Mouse (Mus musculus) E14TG2a.4 (cell line): ENCODE data around the gene Themis3.

Experiments
- H3K27me3 ChIP-seq: 2 replicates; pipeline ENCODE4 v1.6.1; 2014; ENCODE audit warnings: low read length, control low read depth; ENCODE audit not compliant: insufficient read depth
- H3K36me3 ChIP-seq: 2 replicates; pipeline ENCODE4 v1.6.1; 2014; ENCODE audit warnings: low read length, control low read depth; ENCODE audit not compliant: insufficient read depth
- H3K4me1 ChIP-seq: replicated peaks from 2 replicates; pipeline ENCODE4 v1.6.1; 2014; ENCODE audit warnings: low read depth, low read length, control low read depth
- H3K4me3 ChIP-seq: replicated peaks from 2 replicates; pipeline ENCODE4 v1.5.1; 2014; ENCODE audit warnings: mild to moderate bottlenecking, low read length
- H3K9me3 ChIP-seq: 2 replicates; pipeline ENCODE4 v1.6.1; 2014; ENCODE audit warnings: low read length, control low read depth
- CTCF ChIP-seq: conservative IDR thresholded peaks from 2 replicates; pipeline ENCODE4 v1.5.1; 2014; ENCODE audit warnings: low read length
- NANOG ChIP-seq: IDR thresholded peaks from 2 replicates; pipeline ENCODE4 v1.6.1; 2014; ENCODE audit warnings: borderline replicate concordance, low read length, mixed read lengths
- POU5F1 ChIP-seq: IDR thresholded peaks from 2 replicates; pipeline ENCODE4 v1.6.1; 2014; ENCODE audit warnings: low read length, borderline replicate concordance

Gene Themis3

GRCm38 (mm10) chr17:66590353-66591075 is 3.9 kb downstream of the Themis3 start:
- no peak for TF ChIP-seq CTCF
- TF ChIP-seq POU5F1: no peak
- TF ChIP-seq NANOG: no peak
- H3K9me3 ChIP-seq: peaks cover 3% of the 10 kb centered on the region; the same call in 1 of the 2 replicates
- H3K36me3 ChIP-seq: no peaks in the 10 kb centered on the region
- H3K27me3 ChIP-seq: peaks cover 3% of the 10 kb centered on the region; the same call in 1 of the 2 replicates
- no peak overlapping the region for H3K4me3 ChIP-seq
- no peaks in the 10 kb centered on the region for H3K4me1 ChIP-seq

- Histone ChIP-seq H3K36me3 (no peaks in the 10 kb centered on the region), H3K9me3 (peaks cover 4% of the 10 kb centered on the region; the same call in 1 of the 2 replicates)
- TF ChIP-seq POU5F1 (no peak), NANOG (no peak)
Observed at GRCm38 (mm10) chr17:66589864-66590263, 4.6 kb downstream of the Themis3 start.

GRCm38 (mm10) chr17:66586741-66587140 is 7.7 kb downstream of the Themis3 start:
- no peak for TF ChIP-seq POU5F1
- TF ChIP-seq NANOG: no peak
- TF ChIP-seq CTCF: no peak
- Histone ChIP-seq H3K36me3 (no peaks in the 10 kb centered on the region), H3K4me1 (no peaks in the 10 kb centered on the region), H3K27me3 (no peaks in the 10 kb centered on the region), H3K9me3 (peaks cover 16% of the 10 kb centered on the region), H3K4me3 (no peak overlapping the region)

More at GRCm38 (mm10) chr17:66589864-66590263, 4.6 kb downstream of the Themis3 start:
- Histone ChIP-seq H3K27me3 (peaks cover 3% of the 10 kb centered on the region; the same call in 1 of the 2 replicates), H3K4me3 (no peak overlapping the region), H3K4me1 (no peaks in the 10 kb centered on the region)

GRCm38 (mm10) chr17:66586078-66586477 is 8.3 kb downstream of the Themis3 start:
- Histone ChIP-seq H3K4me3 (no peak overlapping the region), H3K36me3 (no peaks in the 10 kb centered on the region), H3K9me3 (peaks cover 23% of the 10 kb centered on the region), H3K27me3 (no peaks in the 10 kb centered on the region; the same call in 1 of the 2 replicates), H3K4me1 (no peaks in the 10 kb centered on the region)
- TF ChIP-seq CTCF: no peak
- no peak for TF ChIP-seq POU5F1
- TF ChIP-seq NANOG: no peak

GRCm38 (mm10) chr17:66580990-66581389 is 13.4 kb downstream of the Themis3 start:
- Histone ChIP-seq H3K27me3 (no peaks in the 10 kb centered on the region; the same call in 1 of the 2 replicates), H3K4me3 (no peak overlapping the region), H3K4me1 (no peaks in the 10 kb centered on the region), H3K9me3 (peaks cover 56% of the 10 kb centered on the region), H3K36me3 (no peaks in the 10 kb centered on the region)
- TF ChIP-seq CTCF (no peak), POU5F1 (no peak), NANOG (no peak)

DNA sequence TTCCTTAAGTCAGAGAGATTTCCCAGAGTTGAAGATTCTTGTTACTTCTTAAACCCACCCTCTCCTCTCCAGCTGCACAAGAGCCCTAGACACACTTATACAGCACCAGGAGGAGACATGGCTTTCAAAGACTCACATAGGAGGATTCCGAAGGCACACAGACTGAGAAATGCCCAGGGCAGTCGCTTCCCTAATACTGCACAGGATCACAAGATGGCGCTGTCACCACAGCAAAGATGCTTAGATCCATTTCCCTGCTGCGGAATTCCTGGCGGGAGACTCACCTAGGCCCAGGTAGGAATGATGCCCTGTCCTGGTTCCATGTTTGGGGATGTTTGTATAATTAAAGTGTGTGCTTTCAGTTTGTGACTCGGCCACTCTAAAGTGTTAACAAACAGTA is 16.4 kb downstream of the Themis3 start:
- Histone ChIP-seq H3K4me3 (no peak overlapping the region), H3K4me1 (no peaks in the 10 kb centered on the region), H3K9me3 (peaks cover 61% of the 10 kb centered on the region), H3K27me3 (no peaks in the 10 kb centered on the region; the same call in 1 of the 2 replicates), H3K36me3 (no peaks in the 10 kb centered on the region)
- no peak for TF ChIP-seq POU5F1
- TF ChIP-seq NANOG: no peak
- TF ChIP-seq CTCF: peak; percentile 62

DNA sequence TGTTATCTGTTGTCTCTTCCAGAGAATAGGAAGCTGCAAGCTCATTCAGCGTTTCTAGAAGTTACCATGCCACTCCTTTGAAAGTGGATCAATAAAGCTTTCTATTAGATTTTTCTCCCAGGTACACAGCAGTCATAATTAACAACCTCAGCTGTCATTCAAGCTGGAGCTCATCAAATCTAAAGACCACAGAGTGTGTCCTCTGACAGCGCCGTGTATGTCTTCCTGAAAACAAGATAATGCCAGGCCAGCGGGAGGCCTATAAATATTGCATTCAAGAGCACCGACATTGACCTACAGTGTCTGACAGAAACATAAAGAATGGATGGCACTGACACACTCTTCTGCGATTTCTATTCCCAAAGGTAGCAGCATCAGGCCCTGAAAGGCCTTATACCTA is 16.9 kb downstream of the Themis3 start:
- H3K4me1 ChIP-seq: no peaks in the 10 kb centered on the region
- H3K4me3 ChIP-seq: no peak overlapping the region
- H3K9me3 ChIP-seq: peaks cover 57% of the 10 kb centered on the region
- no peaks in the 10 kb centered on the region; the same call in 1 of the 2 replicates for H3K27me3 ChIP-seq
- no peak for TF ChIP-seq POU5F1
- TF ChIP-seq NANOG: no peak
- no peak for TF ChIP-seq CTCF
- no peaks in the 10 kb centered on the region for H3K36me3 ChIP-seq

DNA sequence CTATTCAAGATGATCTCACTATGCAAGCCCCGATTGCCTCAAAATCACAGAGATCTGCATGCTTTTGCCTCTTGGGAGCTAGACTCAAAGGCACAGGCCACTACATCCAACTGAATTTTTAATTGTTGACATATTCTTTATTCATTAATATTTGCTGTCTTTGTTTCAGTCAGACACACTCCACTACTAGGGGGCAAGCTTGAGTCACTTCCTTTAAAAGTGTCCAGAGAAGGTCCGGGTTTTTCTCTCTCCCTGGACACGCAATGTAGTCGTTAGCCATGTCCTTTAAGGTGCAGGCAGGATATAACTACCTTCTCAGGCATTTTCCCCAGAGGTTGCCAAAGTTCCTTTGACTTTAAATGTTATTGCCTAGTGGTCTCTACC is 21.8 kb downstream of the Themis3 start:
- Histone ChIP-seq H3K4me1 (no peaks in the 10 kb centered on the region), H3K4me3 (no peak overlapping the region), H3K27me3 (no peaks in the 10 kb centered on the region), H3K36me3 (no peaks in the 10 kb centered on the region), H3K9me3 (peaks cover 28% of the 10 kb centered on the region)
- TF ChIP-seq CTCF: no peak
- no peak for TF ChIP-seq NANOG
- TF ChIP-seq POU5F1: no peak

DNA sequence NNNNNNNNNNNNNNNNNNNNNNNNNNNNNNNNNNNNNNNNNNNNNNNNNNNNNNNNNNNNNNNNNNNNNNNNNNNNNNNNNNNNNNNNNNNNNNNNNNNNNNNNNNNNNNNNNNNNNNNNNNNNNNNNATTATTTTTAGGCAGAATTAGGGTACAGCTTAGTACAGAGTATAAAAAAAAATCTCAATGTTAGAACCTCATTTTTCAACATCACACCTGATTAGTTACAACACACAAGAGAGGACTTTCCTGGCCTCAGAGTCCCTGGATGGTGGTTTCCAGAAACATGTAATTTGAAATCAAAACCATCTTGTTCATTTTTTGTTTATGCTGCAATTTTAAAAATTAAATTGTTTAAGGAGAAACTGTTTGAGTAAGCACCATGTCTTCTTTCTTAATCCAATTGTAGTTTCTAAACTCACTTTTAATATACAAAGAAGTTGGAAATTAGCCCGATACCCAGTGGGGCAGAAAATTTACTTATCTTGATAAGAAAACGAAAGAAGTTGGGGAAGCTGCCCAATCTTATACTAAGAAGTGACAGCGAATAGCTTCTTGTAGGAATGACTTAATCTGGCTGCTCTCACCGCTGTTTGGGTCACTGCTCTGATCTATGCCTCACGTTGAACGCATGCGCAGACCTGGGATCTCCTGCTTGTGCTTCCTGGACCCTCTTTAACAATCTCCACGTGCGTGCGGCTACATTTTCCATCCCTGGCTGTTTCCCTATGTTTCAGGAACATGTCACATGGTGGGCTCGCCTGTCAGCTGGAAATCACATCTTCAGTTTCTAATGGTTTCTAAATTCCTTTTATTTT is 22.4 kb downstream of the Themis3 start:
- peaks cover 22% of the 10 kb centered on the region for H3K9me3 ChIP-seq
- H3K4me3 ChIP-seq: no peak overlapping the region
- TF ChIP-seq POU5F1 (no peak), NANOG (no peak), CTCF (no peak)
- no peaks in the 10 kb centered on the region for H3K4me1 ChIP-seq
- no peaks in the 10 kb centered on the region for H3K27me3 ChIP-seq
- H3K36me3 ChIP-seq: no peaks in the 10 kb centered on the region
